Mouse (Mus musculus): Measurements from ENCODE around the gene Rpl37.
A peak's percentile ranks its signal among the peaks of the same experiment; 100 is the strongest.

Rpl37 gene

GRCm38 (mm10) chr15:5116270-5117030, at the start of gene Rpl37:
Gene Rpl37, plus strand, starts transcription at chr15:5116645.
- peak; percentile 99 for DNase-seq

GRCm38 (mm10) chr15:5068801-5069518, 47.5 kb upstream of the Rpl37 start:
- DNase-seq: peak; percentile 41

GRCm38 (mm10) chr15:5081235-5081634, 35.2 kb upstream of the Rpl37 start:
- peak; percentile 38 for DNase-seq

GRCm38 (mm10) chr15:5086162-5086561, 30.3 kb upstream of the Rpl37 start:
- no peak for DNase-seq

- no peak for DNase-seq
Measured at GRCm38 (mm10) chr15:5088850-5089608, 27.4 kb upstream of the Rpl37 start.

- no peak for DNase-seq
Measured at GRCm38 (mm10) chr15:5090131-5090530, 26.3 kb upstream of the Rpl37 start.

- no peak for DNase-seq
Measured at GRCm38 (mm10) chr15:5095534-5096301, 20.7 kb upstream of the Rpl37 start.

- DNase-seq: no peak
Measured at GRCm38 (mm10) chr15:5097376-5097775, 19.1 kb upstream of the Rpl37 start.

- peak; percentile 64 for DNase-seq
Measured at GRCm38 (mm10) chr15:5102312-5102711, 14.1 kb upstream of the Rpl37 start.

- DNase-seq: no peak
Measured at GRCm38 (mm10) chr15:5105891-5106290, 10.6 kb upstream of the Rpl37 start.

GRCm38 (mm10) chr15:5106293-5106692, 10.2 kb upstream of the Rpl37 start:
- DNase-seq: no peak

GRCm38 (mm10) chr15:5107686-5108654, 8.5 kb upstream of the Rpl37 start, which contains the start of gene Card6:
Gene Card6, minus strand, starts transcription at chr15:5108539.
- peak; percentile 34 for DNase-seq

GRCm38 (mm10) chr15:5108655-5109040, 7.8 kb upstream of the Rpl37 start:
- no peak for DNase-seq

GRCm38 (mm10) chr15:5112651-5113050, 3.8 kb upstream of the Rpl37 start:
- no peak for DNase-seq

GRCm38 (mm10) chr15:5115173-5115572, 1.3 kb upstream of the Rpl37 start:
- DNase-seq: no peak

GRCm38 (mm10) chr15:5117031-5117601, 671 bp downstream of the Rpl37 start:
- DNase-seq: no peak

GRCm38 (mm10) chr15:5118626-5119025, 2.2 kb downstream of the Rpl37 start:
- no peak for DNase-seq

- DNase-seq: no peak
Measured at GRCm38 (mm10) chr15:5119192-5119591, 2.7 kb downstream of the Rpl37 start.

- no peak for DNase-seq
Measured at GRCm38 (mm10) chr15:5119707-5120106, 3.3 kb downstream of the Rpl37 start.

GRCm38 (mm10) chr15:5121535-5122313, 5.3 kb downstream of the Rpl37 start:
- no peak for DNase-seq

Measured in layer of hippocampus, adult 9-11 months (tissue).